Mouse (Mus musculus): ENCODE measurements at regions not wholly inside any gene's neighbourhood (a gene's known extent, or its start where the extent isn't known, plus 50 kb on each side); places are given as distances from the start of the nearest gene placed in this dataset.

- Histone ChIP-seq H3K36me3 (ENCODE audit: control insufficient read depth, insufficient read depth, low read length) (no peaks in the 10 kb centered on the region), H3K27ac (ENCODE audit: low read depth, low read length) (no peak overlapping the region), H3K9ac (ENCODE audit: low read depth, low read length) (no peak overlapping the region), H3K4me2 (replicated peaks; ENCODE audit: low read depth, low read length) (no peak overlapping the region), H3K27me3 (ENCODE audit: control insufficient read depth, insufficient read depth, low read length) (no peaks in the 10 kb centered on the region), H3K4me1 (ENCODE audit: control insufficient read depth, insufficient read depth, low read length) (0 out of 2 replicates have a peak, but pooled peaks cover 3% of the 10 kb centered on the region), H3K4me3 (ENCODE audit: low read length) (no peak overlapping the region), H3K9me3 (ENCODE audit: control insufficient read depth, low read length) (no peaks in the 10 kb centered on the region)
- 89% methylated on average over 1 of the region's 1 CpGs for WGBS
- no peak for ATAC-seq (ENCODE audit: low FRiP score, low TSS enrichment)
Measured at GRCm38 (mm10) chr10:99604172-99604571, 155.3 kb downstream of the Csl start.

GRCm38 (mm10) chr10:99608477-99608876 is 151.0 kb downstream of the Csl start:
- H3K9ac ChIP-seq (ENCODE audit: low read depth, low read length), result no peak overlapping the region
- ATAC-seq (ENCODE audit: low FRiP score, low TSS enrichment), result no peak
- no peaks in the 10 kb centered on the region for H3K4me1 ChIP-seq (ENCODE audit: control insufficient read depth, insufficient read depth, low read length)
- no peaks in the 10 kb centered on the region for H3K27me3 ChIP-seq (ENCODE audit: control insufficient read depth, insufficient read depth, low read length)
- 88% methylated on average over 10 of the region's 10 CpGs for WGBS
- H3K4me3 ChIP-seq (ENCODE audit: low read length), result no peak overlapping the region
- peaks cover 3% of the 10 kb centered on the region; the same call in 1 of the 2 replicates for H3K9me3 ChIP-seq (ENCODE audit: control insufficient read depth, low read length)
- H3K27ac ChIP-seq (ENCODE audit: low read depth, low read length), result no peak overlapping the region
- H3K4me2 ChIP-seq (replicated peaks; ENCODE audit: low read depth, low read length), result no peak overlapping the region
- no peaks in the 10 kb centered on the region for H3K36me3 ChIP-seq (ENCODE audit: control insufficient read depth, insufficient read depth, low read length)

GRCm38 (mm10) chr10:99609420-99609819 is 150.0 kb downstream of the Csl start:
- H3K27me3 ChIP-seq (ENCODE audit: control insufficient read depth, insufficient read depth, low read length), result no peaks in the 10 kb centered on the region
- no peak overlapping the region for H3K27ac ChIP-seq (ENCODE audit: low read depth, low read length)
- peaks cover 3% of the 10 kb centered on the region; the same call in 1 of the 2 replicates for H3K9me3 ChIP-seq (ENCODE audit: control insufficient read depth, low read length)
- WGBS, result 90% methylated on average over 3 of the region's 3 CpGs
- no peak overlapping the region for H3K9ac ChIP-seq (ENCODE audit: low read depth, low read length)
- ATAC-seq (ENCODE audit: low FRiP score, low TSS enrichment), result no peak
- no peaks in the 10 kb centered on the region for H3K36me3 ChIP-seq (ENCODE audit: control insufficient read depth, insufficient read depth, low read length)
- H3K4me3 ChIP-seq (ENCODE audit: low read length), result no peak overlapping the region
- H3K4me1 ChIP-seq (ENCODE audit: control insufficient read depth, insufficient read depth, low read length), result no peaks in the 10 kb centered on the region
- H3K4me2 ChIP-seq (replicated peaks; ENCODE audit: low read depth, low read length), result no peak overlapping the region

GRCm38 (mm10) chr10:99610890-99611289 is 148.6 kb downstream of the Csl start:
- H3K4me3 ChIP-seq (ENCODE audit: low read length), result no peak overlapping the region
- H3K9me3 ChIP-seq (ENCODE audit: control insufficient read depth, low read length), result peaks cover 3% of the 10 kb centered on the region; the same call in 1 of the 2 replicates
- no peaks in the 10 kb centered on the region for H3K27me3 ChIP-seq (ENCODE audit: control insufficient read depth, insufficient read depth, low read length)
- H3K4me1 ChIP-seq (ENCODE audit: control insufficient read depth, insufficient read depth, low read length), result no peaks in the 10 kb centered on the region
- ATAC-seq (ENCODE audit: low FRiP score, low TSS enrichment), result no peak
- 86% methylated on average over 4 of the region's 4 CpGs for WGBS
- H3K4me2 ChIP-seq (replicated peaks; ENCODE audit: low read depth, low read length), result no peak overlapping the region
- H3K27ac ChIP-seq (ENCODE audit: low read depth, low read length), result no peak overlapping the region
- no peaks in the 10 kb centered on the region for H3K36me3 ChIP-seq (ENCODE audit: control insufficient read depth, insufficient read depth, low read length)
- no peak overlapping the region for H3K9ac ChIP-seq (ENCODE audit: low read depth, low read length)

- Histone ChIP-seq H3K4me1 (ENCODE audit: control insufficient read depth, insufficient read depth, low read length) (no peaks in the 10 kb centered on the region), H3K4me2 (replicated peaks; ENCODE audit: low read depth, low read length) (no peak overlapping the region), H3K27ac (ENCODE audit: low read depth, low read length) (no peak overlapping the region), H3K9ac (ENCODE audit: low read depth, low read length) (no peak overlapping the region), H3K36me3 (ENCODE audit: control insufficient read depth, insufficient read depth, low read length) (no peaks in the 10 kb centered on the region), H3K4me3 (ENCODE audit: low read length) (no peak overlapping the region), H3K9me3 (ENCODE audit: control insufficient read depth, low read length) (peaks cover 3% of the 10 kb centered on the region; the same call in 1 of the 2 replicates), H3K27me3 (ENCODE audit: control insufficient read depth, insufficient read depth, low read length) (no peaks in the 10 kb centered on the region)
- ATAC-seq (ENCODE audit: low FRiP score, low TSS enrichment), result no peak
- WGBS, result 17% methylated on average over 7 of the region's 7 CpGs
Measured at GRCm38 (mm10) chr10:99614392-99615249, 144.8 kb downstream of the Csl start.

DNA sequence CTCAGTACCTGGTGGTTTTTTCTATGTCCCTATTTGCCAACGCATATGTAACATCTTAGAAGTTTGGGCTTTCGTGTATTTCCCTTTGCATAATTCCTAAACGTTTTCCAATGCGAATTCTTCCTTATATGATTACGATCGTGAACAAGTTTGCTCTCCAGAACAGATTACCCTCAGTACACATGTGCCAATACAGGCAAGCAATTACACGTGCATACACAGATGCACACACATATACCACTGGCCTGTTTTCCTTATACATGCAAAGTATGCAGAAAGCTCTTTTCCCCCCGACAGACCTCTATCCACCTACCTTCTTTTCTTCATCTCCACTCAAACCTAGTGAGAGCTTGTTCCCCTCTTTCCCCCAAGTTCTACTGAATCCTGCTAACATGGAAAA is 144.1 kb downstream of the Csl start:
- Histone ChIP-seq H3K4me2 (replicated peaks; ENCODE audit: low read depth, low read length) (no peak overlapping the region), H3K27me3 (ENCODE audit: control insufficient read depth, insufficient read depth, low read length) (no peaks in the 10 kb centered on the region), H3K9me3 (ENCODE audit: control insufficient read depth, low read length) (peaks cover 3% of the 10 kb centered on the region; the same call in 1 of the 2 replicates), H3K27ac (ENCODE audit: low read depth, low read length) (no peak overlapping the region), H3K9ac (ENCODE audit: low read depth, low read length) (no peak overlapping the region), H3K4me3 (ENCODE audit: low read length) (no peak overlapping the region), H3K36me3 (ENCODE audit: control insufficient read depth, insufficient read depth, low read length) (no peaks in the 10 kb centered on the region), H3K4me1 (ENCODE audit: control insufficient read depth, insufficient read depth, low read length) (no peaks in the 10 kb centered on the region)
- ATAC-seq (ENCODE audit: low FRiP score, low TSS enrichment), result no peak
- WGBS, result 82% methylated on average over 8 of the region's 8 CpGs

GRCm38 (mm10) chr10:99615779-99616178 is 143.7 kb downstream of the Csl start:
- Histone ChIP-seq H3K9me3 (ENCODE audit: control insufficient read depth, low read length) (peaks cover 3% of the 10 kb centered on the region; the same call in 1 of the 2 replicates), H3K4me1 (ENCODE audit: control insufficient read depth, insufficient read depth, low read length) (no peaks in the 10 kb centered on the region), H3K4me3 (ENCODE audit: low read length) (no peak overlapping the region), H3K9ac (ENCODE audit: low read depth, low read length) (no peak overlapping the region), H3K27me3 (ENCODE audit: control insufficient read depth, insufficient read depth, low read length) (no peaks in the 10 kb centered on the region), H3K4me2 (replicated peaks; ENCODE audit: low read depth, low read length) (no peak overlapping the region), H3K27ac (ENCODE audit: low read depth, low read length) (no peak overlapping the region), H3K36me3 (ENCODE audit: control insufficient read depth, insufficient read depth, low read length) (no peaks in the 10 kb centered on the region)
- 8% methylated on average over 6 of the region's 6 CpGs for WGBS
- peak; percentile 54 for ATAC-seq (ENCODE audit: low FRiP score, low TSS enrichment)

- Histone ChIP-seq H3K4me2 (replicated peaks; ENCODE audit: low read depth, low read length) (no peak overlapping the region), H3K9me3 (ENCODE audit: control insufficient read depth, low read length) (peaks cover 3% of the 10 kb centered on the region; the same call in 1 of the 2 replicates), H3K9ac (ENCODE audit: low read depth, low read length) (no peak overlapping the region), H3K36me3 (ENCODE audit: control insufficient read depth, insufficient read depth, low read length) (no peaks in the 10 kb centered on the region), H3K27me3 (ENCODE audit: control insufficient read depth, insufficient read depth, low read length) (no peaks in the 10 kb centered on the region), H3K4me3 (ENCODE audit: low read length) (no peak overlapping the region), H3K4me1 (ENCODE audit: control insufficient read depth, insufficient read depth, low read length) (no peaks in the 10 kb centered on the region), H3K27ac (ENCODE audit: low read depth, low read length) (no peak overlapping the region)
- 73% methylated on average over 3 of the region's 3 CpGs for WGBS
- no peak for ATAC-seq (ENCODE audit: low FRiP score, low TSS enrichment)
Measured at GRCm38 (mm10) chr10:99617623-99618022, 141.8 kb downstream of the Csl start.

DNA sequence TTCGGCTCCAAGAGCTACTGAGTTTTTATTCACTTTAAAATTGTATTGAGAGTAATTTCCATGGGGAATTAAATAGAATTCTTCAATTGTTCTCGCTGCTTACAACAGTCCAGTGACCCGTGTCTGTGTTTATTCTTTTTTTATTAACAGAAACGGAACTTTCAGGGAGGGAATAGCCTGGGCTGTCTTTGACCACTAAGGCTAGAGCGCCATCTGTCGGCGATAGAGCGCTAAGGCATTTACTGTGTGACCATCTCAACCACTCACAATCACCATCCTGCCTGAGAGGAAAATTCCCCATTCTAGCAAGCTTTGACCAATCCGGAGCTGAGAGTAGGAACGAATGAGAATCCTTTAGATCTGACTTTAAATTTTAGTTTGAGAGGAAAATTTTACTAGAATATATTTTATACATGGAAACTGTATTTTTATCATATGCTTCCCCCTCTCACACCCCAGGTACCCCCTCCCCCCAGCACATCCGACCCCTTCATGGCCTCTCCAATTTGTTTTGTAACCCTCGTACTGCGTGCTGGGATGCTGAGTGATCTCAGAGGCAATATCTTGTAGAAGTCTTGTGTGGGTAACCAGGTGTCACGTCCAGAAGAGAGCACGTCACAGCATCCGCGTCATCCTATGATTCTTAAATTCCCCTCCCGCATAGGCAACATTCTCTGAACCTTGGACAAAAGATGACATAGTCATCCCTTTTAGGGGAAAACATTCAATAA is 139.9 kb downstream of the Csl start:
- Histone ChIP-seq H3K27ac (ENCODE audit: low read depth, low read length) (no peak overlapping the region), H3K36me3 (ENCODE audit: control insufficient read depth, insufficient read depth, low read length) (no peaks in the 10 kb centered on the region), H3K27me3 (ENCODE audit: control insufficient read depth, insufficient read depth, low read length) (no peaks in the 10 kb centered on the region), H3K4me2 (replicated peaks; ENCODE audit: low read depth, low read length) (peak overlapping the region; percentile 35), H3K4me1 (ENCODE audit: control insufficient read depth, insufficient read depth, low read length) (no peaks in the 10 kb centered on the region), H3K4me3 (ENCODE audit: low read length) (peak overlapping the region; percentile 3; the same call in 1 of the 2 replicates), H3K9ac (ENCODE audit: low read depth, low read length) (no peak overlapping the region), H3K9me3 (ENCODE audit: control insufficient read depth, low read length) (no peaks in the 10 kb centered on the region)
- peak; percentile 83 for ATAC-seq (ENCODE audit: low FRiP score, low TSS enrichment)
- 46% methylated on average over 18 of the region's 18 CpGs for WGBS
